Mouse (Mus musculus): ENCODE data around the gene Hira.

DNA sequence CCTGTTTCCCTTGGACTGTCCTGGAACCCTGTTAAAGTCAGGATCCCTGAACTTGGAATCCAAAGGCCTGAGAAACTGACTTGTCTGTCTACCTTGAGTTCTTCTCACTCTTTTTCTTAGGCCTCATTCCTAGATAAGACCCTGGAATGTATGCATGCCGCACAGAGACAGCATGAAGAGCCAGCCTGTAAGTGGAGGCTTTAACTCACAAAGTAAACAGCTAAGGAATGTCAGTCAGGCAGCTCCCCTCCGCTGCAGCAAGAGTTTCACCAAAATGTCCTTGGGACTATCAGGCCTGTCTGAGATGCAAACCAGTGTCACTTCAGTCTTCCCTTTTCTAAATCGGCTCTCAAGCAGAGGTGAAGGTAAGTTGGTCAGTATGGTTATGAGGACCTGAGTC lies 94.0 kb downstream of the Hira start:
- TF ChIP-seq EP300 (IDR thresholded peaks at IDR 0.05; ENCODE audit: low read depth) (no peak), CTCF (IDR thresholded peaks at IDR 0.05; ENCODE audit: low read depth) (no peak)

All from heart, postnatal 0 days (tissue).